Mouse (Mus musculus): ENCODE measurements around the gene Mfsd11. TPM values are rescaled to one million over a fixed set of nuclear protein-coding genes. Genes with fewer than 3 reads are reported as not detected.

The Mfsd11 gene
- polyA plus RNA-seq, 1 experiment: 109 TPM

DNA sequence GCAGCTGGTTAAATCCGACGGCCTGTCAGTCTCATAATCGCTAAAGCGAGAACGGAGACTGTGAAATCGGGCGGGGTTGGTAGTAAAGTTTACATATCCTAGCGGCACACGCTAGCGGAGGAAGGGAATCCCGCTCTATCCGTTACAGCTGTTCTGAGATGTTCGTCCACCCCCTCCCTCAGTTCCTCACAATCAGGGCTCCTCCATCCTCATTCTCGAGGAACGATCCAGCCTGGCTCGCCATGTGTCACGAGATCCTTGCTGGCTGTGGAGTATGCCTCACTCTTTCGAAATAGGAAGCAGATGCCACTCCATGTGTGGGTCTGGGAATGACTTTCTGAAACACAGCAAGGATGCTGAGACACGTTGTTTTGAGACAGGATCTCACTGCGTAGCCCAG, 21.7 kb downstream of the Mfsd11 start:
- Histone ChIP-seq H3K36me3 (ENCODE audit: control insufficient read depth, insufficient read depth, low read length) (peaks cover 3% of the 10 kb centered on the region), H3K4me3 (ENCODE audit: control insufficient read depth, low read depth, low read length) (no peak overlapping the region), H3K27me3 (ENCODE audit: control insufficient read depth, insufficient read depth, low read length) (no peaks in the 10 kb centered on the region), H3K27ac (ENCODE audit: control insufficient read depth, insufficient read depth, low read depth, low read length) (no peak overlapping the region), H3K4me1 (ENCODE audit: control insufficient read depth, insufficient read depth, low read length) (no peaks in the 10 kb centered on the region)
- TF ChIP-seq POLR2A (IDR thresholded peaks at IDR 0.05; ENCODE audit: control insufficient read depth, low read depth, low read length) (no peak), CTCF (IDR thresholded peaks at IDR 0.05; ENCODE audit: control insufficient read depth, insufficient read depth, insufficient replicate concordance, low read depth, low read length) (no peak)

DNA sequence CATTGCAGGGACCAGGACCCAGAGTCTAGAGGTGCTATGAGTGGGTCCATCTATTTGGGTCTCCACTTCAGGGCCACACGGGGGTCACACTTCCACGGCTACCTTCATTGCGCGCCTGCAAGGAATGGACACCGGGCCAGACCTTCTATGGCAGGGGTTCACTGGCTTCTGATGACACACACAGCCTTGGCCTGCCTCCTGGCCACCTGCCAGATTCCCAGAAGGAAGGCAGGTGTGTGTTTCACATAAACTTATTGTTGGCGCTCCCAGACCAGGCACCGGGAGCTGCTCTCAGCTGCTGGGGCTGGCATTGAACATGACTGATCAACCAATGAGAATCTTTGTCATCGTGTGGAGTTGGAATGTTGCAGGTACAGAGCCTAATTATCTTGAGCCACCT, 26.2 kb downstream of the Mfsd11 start:
- H3K27me3 ChIP-seq (ENCODE audit: control insufficient read depth, insufficient read depth, low read length): no peaks in the 10 kb centered on the region
- H3K4me3 ChIP-seq (ENCODE audit: control insufficient read depth, low read depth, low read length): no peak overlapping the region
- no peaks in the 10 kb centered on the region; the same call in 1 of the 2 replicates for H3K36me3 ChIP-seq (ENCODE audit: control insufficient read depth, insufficient read depth, low read length)
- H3K27ac ChIP-seq (ENCODE audit: control insufficient read depth, insufficient read depth, low read depth, low read length): no peak overlapping the region
- H3K4me1 ChIP-seq (ENCODE audit: control insufficient read depth, insufficient read depth, low read length): no peaks in the 10 kb centered on the region
- TF ChIP-seq POLR2A (IDR thresholded peaks at IDR 0.05; ENCODE audit: control insufficient read depth, low read depth, low read length): no peak
- no peak for TF ChIP-seq CTCF (IDR thresholded peaks at IDR 0.05; ENCODE audit: control insufficient read depth, insufficient read depth, insufficient replicate concordance, low read depth, low read length)

DNA sequence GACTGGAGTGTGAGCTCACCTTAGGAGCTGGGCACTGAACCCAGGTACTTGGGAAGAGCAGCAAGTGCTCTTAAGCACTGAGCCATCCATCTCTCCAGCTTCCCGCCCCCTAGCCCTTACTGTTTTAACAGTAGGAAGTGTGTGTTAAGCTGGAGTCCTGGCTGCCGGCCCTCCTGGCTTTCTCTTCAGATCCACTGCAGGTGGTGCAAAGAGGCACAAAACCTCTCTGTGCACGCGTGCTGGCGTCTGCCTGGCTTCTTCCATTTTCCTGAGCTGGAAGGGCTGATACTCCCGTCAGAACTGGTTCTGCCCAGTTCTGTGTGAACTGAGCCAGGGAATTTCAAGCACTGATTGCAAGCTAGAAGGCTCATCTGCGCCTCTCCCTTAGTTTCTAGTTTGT, 28.6 kb downstream of the Mfsd11 start:
- Histone ChIP-seq H3K4me1 (ENCODE audit: control insufficient read depth, insufficient read depth, low read length) (no peaks in the 10 kb centered on the region), H3K27ac (ENCODE audit: control insufficient read depth, insufficient read depth, low read depth, low read length) (no peak overlapping the region), H3K4me3 (ENCODE audit: control insufficient read depth, low read depth, low read length) (no peak overlapping the region), H3K27me3 (ENCODE audit: control insufficient read depth, insufficient read depth, low read length) (no peaks in the 10 kb centered on the region), H3K36me3 (ENCODE audit: control insufficient read depth, insufficient read depth, low read length) (no peaks in the 10 kb centered on the region)
- no peak for TF ChIP-seq POLR2A (IDR thresholded peaks at IDR 0.05; ENCODE audit: control insufficient read depth, low read depth, low read length)
- no peak for TF ChIP-seq CTCF (IDR thresholded peaks at IDR 0.05; ENCODE audit: control insufficient read depth, insufficient read depth, insufficient replicate concordance, low read depth, low read length)

DNA sequence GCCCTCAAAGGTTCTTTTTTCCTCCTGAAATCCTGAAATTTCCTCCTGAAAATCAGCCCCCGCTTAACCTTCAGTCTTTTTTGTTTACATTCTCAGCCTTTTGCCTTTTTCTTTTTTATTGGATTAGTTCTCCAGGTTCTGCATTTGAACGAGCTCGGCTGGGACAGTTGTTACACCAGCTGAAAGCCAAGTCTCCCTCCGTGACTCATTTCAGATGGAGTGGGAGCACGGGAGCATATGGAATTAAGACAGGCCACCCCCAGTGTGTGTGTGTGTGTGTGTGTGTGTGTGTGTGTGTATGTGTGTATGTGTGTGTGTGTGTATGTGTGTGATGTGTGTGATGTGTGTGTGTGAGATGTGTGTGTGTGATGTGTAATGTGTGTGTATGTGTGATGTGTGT, 29.2 kb downstream of the Mfsd11 start:
- Histone ChIP-seq H3K4me1 (ENCODE audit: control insufficient read depth, insufficient read depth, low read length) (peaks cover 2% of the 10 kb centered on the region; the same call in 1 of the 2 replicates), H3K27ac (ENCODE audit: control insufficient read depth, insufficient read depth, low read depth, low read length) (no peak overlapping the region), H3K27me3 (ENCODE audit: control insufficient read depth, insufficient read depth, low read length) (no peaks in the 10 kb centered on the region), H3K4me3 (ENCODE audit: control insufficient read depth, low read depth, low read length) (no peak overlapping the region), H3K36me3 (ENCODE audit: control insufficient read depth, insufficient read depth, low read length) (no peaks in the 10 kb centered on the region)
- no peak for TF ChIP-seq CTCF (IDR thresholded peaks at IDR 0.05; ENCODE audit: control insufficient read depth, insufficient read depth, insufficient replicate concordance, low read depth, low read length)
- TF ChIP-seq POLR2A (IDR thresholded peaks at IDR 0.05; ENCODE audit: control insufficient read depth, low read depth, low read length): no peak

DNA sequence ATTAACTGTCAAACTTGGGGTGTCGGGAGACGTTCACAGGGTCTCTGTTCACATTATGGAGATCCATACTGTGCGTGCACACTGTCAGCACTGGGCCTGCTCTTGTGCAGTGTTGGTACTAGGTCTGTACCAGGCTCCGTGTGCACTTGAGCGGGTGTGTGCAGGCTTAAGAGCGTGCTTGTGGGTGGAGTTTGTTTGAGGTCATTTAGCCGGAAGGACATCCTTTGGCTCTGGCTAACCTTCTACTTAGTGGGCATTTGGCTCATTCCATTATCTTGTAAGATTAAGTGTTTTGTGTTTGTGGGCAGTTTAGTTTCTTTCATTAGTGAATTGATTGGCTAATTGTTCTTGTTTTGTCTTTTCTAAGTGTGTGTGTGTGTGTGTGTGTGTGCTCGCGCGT, 30.2 kb downstream of the Mfsd11 start:
- no peaks in the 10 kb centered on the region for H3K27me3 ChIP-seq (ENCODE audit: control insufficient read depth, insufficient read depth, low read length)
- H3K4me3 ChIP-seq (ENCODE audit: control insufficient read depth, low read depth, low read length): no peak overlapping the region
- H3K4me1 ChIP-seq (ENCODE audit: control insufficient read depth, insufficient read depth, low read length): peaks cover 5% of the 10 kb centered on the region
- no peak overlapping the region for H3K27ac ChIP-seq (ENCODE audit: control insufficient read depth, insufficient read depth, low read depth, low read length)
- TF ChIP-seq CTCF (IDR thresholded peaks at IDR 0.05; ENCODE audit: control insufficient read depth, insufficient read depth, insufficient replicate concordance, low read depth, low read length): no peak
- TF ChIP-seq POLR2A (IDR thresholded peaks at IDR 0.05; ENCODE audit: control insufficient read depth, low read depth, low read length): no peak
- no peaks in the 10 kb centered on the region for H3K36me3 ChIP-seq (ENCODE audit: control insufficient read depth, insufficient read depth, low read length)

DNA sequence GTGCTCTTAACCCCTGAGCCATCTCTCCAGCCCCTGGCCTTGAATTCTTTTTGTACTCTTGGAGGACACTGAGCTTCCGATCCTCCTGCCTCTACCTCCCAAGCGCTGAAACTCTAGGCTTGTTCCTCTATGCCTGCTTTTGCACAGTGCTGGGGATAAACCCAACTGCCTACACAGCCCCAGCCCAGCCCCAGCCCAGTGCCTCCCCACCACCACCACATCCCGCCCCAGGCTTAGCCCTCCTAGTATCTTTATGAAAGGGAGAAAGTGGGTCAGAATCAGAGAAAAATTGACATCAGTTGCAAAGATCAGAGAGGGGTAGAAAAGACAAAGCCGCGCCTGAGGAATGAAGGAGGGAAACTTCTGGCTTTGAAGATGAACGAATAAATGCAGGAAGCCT, 31.8 kb downstream of the Mfsd11 start:
- no peaks in the 10 kb centered on the region for H3K36me3 ChIP-seq (ENCODE audit: control insufficient read depth, insufficient read depth, low read length)
- no peak overlapping the region for H3K4me3 ChIP-seq (ENCODE audit: control insufficient read depth, low read depth, low read length)
- H3K27ac ChIP-seq (ENCODE audit: control insufficient read depth, insufficient read depth, low read depth, low read length): no peak overlapping the region
- peaks cover 5% of the 10 kb centered on the region for H3K4me1 ChIP-seq (ENCODE audit: control insufficient read depth, insufficient read depth, low read length)
- no peaks in the 10 kb centered on the region for H3K27me3 ChIP-seq (ENCODE audit: control insufficient read depth, insufficient read depth, low read length)
- TF ChIP-seq POLR2A (IDR thresholded peaks at IDR 0.05; ENCODE audit: control insufficient read depth, low read depth, low read length) (no peak), CTCF (IDR thresholded peaks at IDR 0.05; ENCODE audit: control insufficient read depth, insufficient read depth, insufficient replicate concordance, low read depth, low read length) (no peak)

DNA sequence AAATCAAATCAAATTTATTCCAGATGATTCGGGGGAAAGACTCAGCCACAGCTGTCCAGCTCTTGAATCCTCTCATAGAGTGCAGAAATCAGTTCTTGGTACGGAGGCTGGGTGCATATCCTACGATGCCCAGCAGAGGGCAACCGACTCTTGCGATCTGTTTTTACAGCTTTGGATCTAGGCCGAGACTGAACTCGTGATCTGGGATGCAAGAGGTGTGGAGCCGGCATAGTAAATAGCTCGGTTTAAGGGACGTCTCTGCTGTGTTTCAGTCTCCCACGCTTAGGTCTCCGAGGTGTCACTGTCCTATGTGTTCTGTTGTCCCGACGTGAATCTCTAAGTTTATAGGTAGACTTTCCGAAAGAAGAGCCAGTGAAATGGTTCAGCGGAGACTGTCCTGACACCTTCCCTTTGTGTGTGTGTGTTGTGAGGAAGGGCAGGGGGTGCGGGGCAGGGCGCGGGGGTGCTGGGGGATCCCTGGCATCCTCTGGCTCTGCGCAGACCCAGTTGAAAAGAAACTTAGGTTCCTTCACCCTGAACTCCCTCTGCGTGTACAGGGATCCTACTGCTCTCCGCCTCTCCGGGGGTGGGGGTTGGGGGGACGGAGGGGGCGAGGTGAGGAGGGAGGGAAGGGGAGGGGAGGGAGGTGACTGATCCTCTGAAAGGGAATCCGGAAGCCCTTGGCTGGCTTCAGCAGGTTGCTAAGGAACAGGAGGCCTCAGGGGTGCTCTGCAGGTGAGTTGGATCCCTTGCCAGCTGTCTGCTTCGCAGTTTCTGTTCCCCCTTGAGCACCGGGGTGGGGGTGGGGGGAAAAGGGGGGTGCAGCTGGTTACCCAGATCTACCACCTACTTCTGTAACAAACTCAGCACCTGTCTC, 33.3 kb downstream of the Mfsd11 start:
- Histone ChIP-seq H3K4me3 (ENCODE audit: control insufficient read depth, low read depth, low read length) (peak overlapping the region; percentile 70), H3K4me1 (ENCODE audit: control insufficient read depth, insufficient read depth, low read length) (peaks cover 5% of the 10 kb centered on the region), H3K36me3 (ENCODE audit: control insufficient read depth, insufficient read depth, low read length) (no peaks in the 10 kb centered on the region), H3K27ac (ENCODE audit: control insufficient read depth, insufficient read depth, low read depth, low read length) (no peak overlapping the region), H3K27me3 (ENCODE audit: control insufficient read depth, insufficient read depth, low read length) (no peaks in the 10 kb centered on the region)
- TF ChIP-seq CTCF (IDR thresholded peaks at IDR 0.05; ENCODE audit: control insufficient read depth, insufficient read depth, insufficient replicate concordance, low read depth, low read length) (peak; percentile 82), POLR2A (IDR thresholded peaks at IDR 0.05; ENCODE audit: control insufficient read depth, low read depth, low read length) (no peak)

Measured in testis, adult 2 months (tissue).